Mouse (Mus musculus): Measurements from ENCODE around the gene Art1. TPM values are rescaled to one million over a fixed set of nuclear protein-coding genes. Genes with fewer than 3 reads are reported as not detected.

The Art1 gene
- polyA plus RNA-seq, 1 experiment from 2014 or later = 0.52 TPM

DNA sequence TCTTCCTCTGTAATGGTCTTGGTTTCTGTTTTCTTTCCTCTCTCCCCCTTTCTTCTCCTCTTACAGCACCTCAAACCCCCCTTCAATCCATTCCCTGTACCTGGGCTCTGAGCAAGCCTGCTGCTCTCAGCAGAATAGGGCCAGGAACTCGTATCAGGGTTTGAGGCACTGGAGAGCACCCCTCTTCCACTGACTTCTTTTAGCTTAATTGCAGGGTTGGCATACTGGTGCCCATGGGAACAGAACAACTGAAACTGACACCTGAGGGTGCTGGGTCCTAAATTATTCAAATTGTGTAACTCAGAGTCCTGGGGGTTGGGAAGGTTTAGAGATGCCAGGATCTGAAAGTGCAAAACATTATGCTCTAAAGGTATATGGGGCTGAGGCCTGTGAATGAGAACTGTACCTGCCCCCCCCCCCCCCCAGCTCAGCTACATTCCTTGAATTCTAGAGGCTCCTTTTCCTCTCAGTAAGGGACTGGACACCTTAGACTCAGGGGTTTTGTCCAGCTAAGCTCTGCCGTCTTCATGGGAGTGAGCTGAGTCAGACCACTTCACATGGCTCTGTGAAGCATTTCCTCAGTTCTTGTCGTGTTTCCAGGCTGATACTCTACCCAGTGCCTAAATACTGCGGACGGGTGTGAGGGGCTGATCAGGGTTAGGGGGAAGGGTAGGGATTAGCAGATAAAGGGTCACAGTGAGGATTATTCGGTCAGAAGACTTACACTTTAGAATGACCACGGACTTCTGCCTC lies 15.2 kb downstream of the Art1 start, which contains the start of gene Chrna10:
Gene Chrna10, minus strand, starts transcription at position 250 of the 753 bp plus-strand sequence.
- Histone ChIP-seq H3K4me1 (replicated peaks; ENCODE audit: control insufficient read depth, insufficient read depth, low read length) (no peaks in the 10 kb centered on the region), H3K4me3 (ENCODE audit: low read depth, low read length) (no peak within 1 kb of the TSS), H3K4me2 (ENCODE audit: low read depth, low read length, severe bottlenecking) (no peak within 1 kb of the TSS), H3K27me3 (ENCODE audit: control insufficient read depth, insufficient read depth, low read length) (no peaks in the 10 kb centered on the region), H3K27ac (ENCODE audit: low read depth, low read length) (no peak within 1 kb of the TSS), H3K9ac (ENCODE audit: low read length) (no peak within 1 kb of the TSS), H3K36me3 (ENCODE audit: control insufficient read depth, insufficient read depth, low read length) (peaks cover 19% of the 10 kb centered on the region), H3K9me3 (ENCODE audit: control insufficient read depth, low read length) (no peaks in the 10 kb centered on the region)
- ATAC-seq (replicated peaks; ENCODE audit: low FRiP score) (no peak), DNase-seq (ENCODE audit: low spot score) (no peak)
- WGBS = 48% methylated on average over 7 of the region's 7 CpGs

GRCm38 (mm10) chr7:102117382-102117781 lies 15.8 kb downstream of the Art1 start:
- H3K9ac ChIP-seq (ENCODE audit: low read length) = no peak overlapping the region
- H3K9me3 ChIP-seq (ENCODE audit: control insufficient read depth, low read length) = no peaks in the 10 kb centered on the region
- H3K4me1 ChIP-seq (replicated peaks; ENCODE audit: control insufficient read depth, insufficient read depth, low read length) = no peaks in the 10 kb centered on the region
- ATAC-seq (replicated peaks; ENCODE audit: low FRiP score) (no peak), DNase-seq (ENCODE audit: low spot score) (no peak)
- no peak overlapping the region for H3K4me3 ChIP-seq (ENCODE audit: low read depth, low read length)
- H3K36me3 ChIP-seq (ENCODE audit: control insufficient read depth, insufficient read depth, low read length) = peaks cover 22% of the 10 kb centered on the region
- WGBS = 76% methylated on average over 5 of the region's 6 CpGs
- H3K27ac ChIP-seq (ENCODE audit: low read depth, low read length) = no peak overlapping the region
- no peak overlapping the region for H3K4me2 ChIP-seq (ENCODE audit: low read depth, low read length, severe bottlenecking)
- H3K27me3 ChIP-seq (ENCODE audit: control insufficient read depth, insufficient read depth, low read length) = no peaks in the 10 kb centered on the region

DNA sequence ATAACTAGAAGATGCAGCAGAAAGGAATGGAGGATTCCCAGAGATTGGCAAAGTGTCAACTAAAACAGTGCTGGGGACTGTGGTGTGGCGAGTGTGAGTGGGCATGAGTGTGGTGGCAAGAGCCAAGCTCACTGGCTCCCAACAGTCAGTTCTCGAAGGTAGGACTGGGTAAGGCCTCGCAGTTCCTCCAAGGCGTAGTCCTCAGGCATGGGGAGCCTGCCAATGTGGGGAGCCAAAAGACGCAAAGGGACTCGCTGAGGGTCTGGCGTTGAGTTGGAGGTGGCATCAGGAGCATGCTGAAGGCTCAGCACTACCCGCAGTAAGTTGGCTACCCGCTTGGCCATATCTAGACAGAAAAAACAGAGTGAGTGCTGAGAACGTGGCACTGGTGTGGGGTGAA lies 18.8 kb downstream of the Art1 start:
- no peaks in the 10 kb centered on the region for H3K4me1 ChIP-seq (replicated peaks; ENCODE audit: control insufficient read depth, insufficient read depth, low read length)
- WGBS = 95% methylated on average over 10 of the region's 10 CpGs
- H3K4me2 ChIP-seq (ENCODE audit: low read depth, low read length, severe bottlenecking) = no peak overlapping the region
- H3K9me3 ChIP-seq (ENCODE audit: control insufficient read depth, low read length) = no peaks in the 10 kb centered on the region
- no peak overlapping the region for H3K27ac ChIP-seq (ENCODE audit: low read depth, low read length)
- no peaks in the 10 kb centered on the region for H3K27me3 ChIP-seq (ENCODE audit: control insufficient read depth, insufficient read depth, low read length)
- DNase-seq (ENCODE audit: low spot score) (no peak), ATAC-seq (replicated peaks; ENCODE audit: low FRiP score) (no peak)
- no peak overlapping the region for H3K9ac ChIP-seq (ENCODE audit: low read length)
- no peak overlapping the region for H3K4me3 ChIP-seq (ENCODE audit: low read depth, low read length)
- H3K36me3 ChIP-seq (ENCODE audit: control insufficient read depth, insufficient read depth, low read length) = peaks cover 46% of the 10 kb centered on the region

DNA sequence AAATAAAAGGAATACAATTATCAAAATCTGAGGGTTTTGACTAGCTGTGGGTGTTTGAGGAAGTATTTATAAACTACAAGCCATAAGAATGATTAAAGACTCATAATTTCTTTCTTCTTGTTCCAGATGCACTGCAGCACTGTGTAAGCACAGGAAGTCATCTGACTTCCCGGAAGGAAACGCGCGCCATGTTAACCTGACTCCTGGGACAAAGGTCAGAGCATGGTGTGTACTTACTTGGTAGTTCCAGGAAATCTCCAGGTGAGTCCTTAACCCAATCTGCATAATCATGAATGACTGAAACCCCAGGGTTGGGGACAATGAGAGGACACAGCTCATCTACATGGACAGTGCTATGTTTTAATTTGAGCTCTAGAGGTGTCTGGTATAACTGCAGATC lies 30.9 kb downstream of the Art1 start:
- Histone ChIP-seq H3K36me3 (ENCODE audit: control insufficient read depth, insufficient read depth, low read length) (peaks cover 21% of the 10 kb centered on the region), H3K4me1 (replicated peaks; ENCODE audit: control insufficient read depth, insufficient read depth, low read length) (no peaks in the 10 kb centered on the region), H3K9ac (ENCODE audit: low read length) (no peak overlapping the region), H3K4me2 (ENCODE audit: low read depth, low read length, severe bottlenecking) (no peak overlapping the region), H3K4me3 (ENCODE audit: low read depth, low read length) (no peak overlapping the region), H3K27ac (ENCODE audit: low read depth, low read length) (no peak overlapping the region), H3K9me3 (ENCODE audit: control insufficient read depth, low read length) (no peaks in the 10 kb centered on the region), H3K27me3 (ENCODE audit: control insufficient read depth, insufficient read depth, low read length) (no peaks in the 10 kb centered on the region)
- no peak for ATAC-seq (replicated peaks; ENCODE audit: low FRiP score)
- no peak for DNase-seq (ENCODE audit: low spot score)
- WGBS = 92% methylated on average over 4 of the region's 4 CpGs

DNA sequence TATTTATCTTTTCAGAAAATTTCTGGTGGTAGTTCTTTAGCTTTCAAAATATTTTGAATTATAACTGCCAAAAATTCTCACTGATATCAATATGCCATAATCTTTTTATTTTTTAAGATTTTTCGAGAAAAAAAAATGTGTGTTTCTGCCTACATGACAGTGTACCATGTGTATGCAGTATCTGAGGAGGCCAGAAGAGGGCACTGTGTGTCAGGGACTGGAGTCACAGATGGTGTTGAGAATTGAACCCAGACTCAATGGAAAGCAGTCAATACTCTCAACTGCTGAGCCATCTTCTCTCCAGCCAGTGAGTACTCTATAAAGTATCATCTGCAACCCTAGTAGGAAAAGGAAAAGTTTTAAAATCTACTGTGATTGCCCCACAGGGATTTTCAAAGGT lies 35.9 kb downstream of the Art1 start:
- no peak overlapping the region for H3K27ac ChIP-seq (ENCODE audit: low read depth, low read length)
- H3K27me3 ChIP-seq (ENCODE audit: control insufficient read depth, insufficient read depth, low read length) = no peaks in the 10 kb centered on the region
- WGBS = 88% methylated on average over 1 of the region's 1 CpGs
- H3K4me3 ChIP-seq (ENCODE audit: low read depth, low read length) = no peak overlapping the region
- no peak overlapping the region for H3K4me2 ChIP-seq (ENCODE audit: low read depth, low read length, severe bottlenecking)
- DNase-seq (ENCODE audit: low spot score) (peak; percentile 67), ATAC-seq (replicated peaks; ENCODE audit: low FRiP score) (no peak)
- no peak overlapping the region for H3K9ac ChIP-seq (ENCODE audit: low read length)
- H3K9me3 ChIP-seq (ENCODE audit: control insufficient read depth, low read length) = no peaks in the 10 kb centered on the region
- H3K4me1 ChIP-seq (replicated peaks; ENCODE audit: control insufficient read depth, insufficient read depth, low read length) = no peaks in the 10 kb centered on the region
- H3K36me3 ChIP-seq (ENCODE audit: control insufficient read depth, insufficient read depth, low read length) = peaks cover 27% of the 10 kb centered on the region

GRCm38 (mm10) chr7:102137898-102138297 lies 36.4 kb downstream of the Art1 start:
- H3K9ac ChIP-seq (ENCODE audit: low read length) = no peak overlapping the region
- no peak for DNase-seq (ENCODE audit: low spot score)
- peaks cover 25% of the 10 kb centered on the region for H3K36me3 ChIP-seq (ENCODE audit: control insufficient read depth, insufficient read depth, low read length)
- ATAC-seq (replicated peaks; ENCODE audit: low FRiP score) = no peak
- no peak overlapping the region for H3K4me3 ChIP-seq (ENCODE audit: low read depth, low read length)
- 96% methylated on average over 5 of the region's 5 CpGs for WGBS
- H3K27ac ChIP-seq (ENCODE audit: low read depth, low read length) = no peak overlapping the region
- no peak overlapping the region for H3K4me2 ChIP-seq (ENCODE audit: low read depth, low read length, severe bottlenecking)
- no peaks in the 10 kb centered on the region for H3K9me3 ChIP-seq (ENCODE audit: control insufficient read depth, low read length)
- no peaks in the 10 kb centered on the region for H3K27me3 ChIP-seq (ENCODE audit: control insufficient read depth, insufficient read depth, low read length)
- H3K4me1 ChIP-seq (replicated peaks; ENCODE audit: control insufficient read depth, insufficient read depth, low read length) = no peaks in the 10 kb centered on the region

DNA sequence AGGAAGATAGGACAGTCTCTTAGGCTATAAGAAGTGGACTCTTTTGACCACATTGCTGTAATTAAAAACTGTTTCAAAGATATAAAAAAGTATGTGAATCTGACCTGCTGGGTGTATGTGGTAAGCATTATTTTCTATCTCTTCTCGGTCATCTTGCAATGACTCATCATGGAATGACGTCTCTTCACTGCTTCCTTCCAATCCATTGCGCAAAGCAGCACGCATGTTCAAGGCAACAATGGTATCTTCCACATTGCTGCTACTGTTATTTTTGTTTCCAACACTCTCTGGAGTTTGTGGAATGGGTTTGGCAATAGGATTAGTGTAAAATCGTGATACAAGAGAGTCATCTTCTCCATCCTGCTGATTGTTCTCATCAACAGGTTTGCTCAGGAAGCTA lies 52.1 kb downstream of the Art1 start:
- Histone ChIP-seq H3K4me3 (ENCODE audit: low read depth, low read length) (no peak overlapping the region), H3K36me3 (ENCODE audit: control insufficient read depth, insufficient read depth, low read length) (peaks cover 4% of the 10 kb centered on the region; the same call in 1 of the 2 replicates), H3K9me3 (ENCODE audit: control insufficient read depth, low read length) (no peaks in the 10 kb centered on the region), H3K4me2 (ENCODE audit: low read depth, low read length, severe bottlenecking) (no peak overlapping the region), H3K27ac (ENCODE audit: low read depth, low read length) (no peak overlapping the region), H3K27me3 (ENCODE audit: control insufficient read depth, insufficient read depth, low read length) (no peaks in the 10 kb centered on the region), H3K9ac (ENCODE audit: low read length) (no peak overlapping the region), H3K4me1 (replicated peaks; ENCODE audit: control insufficient read depth, insufficient read depth, low read length) (no peaks in the 10 kb centered on the region)
- ATAC-seq (replicated peaks; ENCODE audit: low FRiP score) (no peak), DNase-seq (ENCODE audit: low spot score) (no peak)
- WGBS = 96% methylated on average over 5 of the region's 5 CpGs
